Mouse (Mus musculus) embryonic facial prominence, embryonic 14.5 days (tissue): ENCODE results near the gene Sh3yl1. TPM values are rescaled to one million over a fixed set of nuclear protein-coding genes. Genes with fewer than 3 reads are reported as not detected.

Source experiments
- ATAC-seq: fragments of 200-750 bp; cut with Nextera tagmentation; 2 replicates; pipeline ENCODE4 v1.8.0; 2017; ENCODE audit warnings: low read depth, moderate number of reproducible peaks, moderate TSS enrichment
- DNase-seq: peaks from one replicate; pipeline ENCODE4 v3.0.0-alpha.2; 2015; ENCODE audit warnings: low spot score
- H3K27ac ChIP-seq: fragments of 300-500 bp; sonication (generic); replicated peaks from 2 replicates; pipeline ENCODE4 v1.5.1; 2014; ENCODE audit warnings: low read depth, mild to moderate bottlenecking, low read length, moderate library complexity
- H3K27me3 ChIP-seq: fragments of 300-500 bp; sonication (generic); replicated peaks from 2 replicates; pipeline ENCODE4 v1.6.1; 2014; ENCODE audit warnings: low read length; ENCODE audit not compliant: control insufficient read depth, insufficient read depth
- H3K36me3 ChIP-seq: fragments of 300-500 bp; sonication (generic); 2 replicates; pipeline ENCODE4 v1.6.1; 2014; ENCODE audit warnings: low read length, mixed read lengths; ENCODE audit not compliant: control insufficient read depth, insufficient read depth
- H3K4me1 ChIP-seq: fragments of 300-500 bp; sonication (generic); 2 replicates; pipeline ENCODE4 v1.6.1; 2014; ENCODE audit warnings: antibody characterized with exemption, low read length; ENCODE audit not compliant: control insufficient read depth, insufficient read depth
- H3K4me2 ChIP-seq: fragments of 300-500 bp; sonication (generic); 2 replicates; pipeline ENCODE4 v1.6.1; 2014; ENCODE audit warnings: low read depth, mild to moderate bottlenecking, low read length, moderate library complexity, mixed read lengths
- H3K4me3 ChIP-seq: fragments of 300-500 bp; sonication (generic); 2 replicates; pipeline ENCODE4 v1.5.1; 2014; ENCODE audit warnings: low read depth, mild to moderate bottlenecking, low read length
- H3K9ac ChIP-seq: fragments of 300-500 bp; sonication (generic); 2 replicates; pipeline ENCODE4 v1.6.1; 2014; ENCODE audit warnings: low read depth, mild to moderate bottlenecking, low read length, moderate library complexity, mixed read lengths
- H3K9me3 ChIP-seq: fragments of 300-500 bp; sonication (generic); 2 replicates; pipeline ENCODE4 v1.6.1; 2016; ENCODE audit warnings: low read length; ENCODE audit not compliant: control insufficient read depth
- WGBS: fragments of 180-500 bp; shearing (Covaris S2); extraction: QIAGEN DNeasy Blood & Tissue Kit; methylation state at CpG from one replicate; pipeline ENCODE4 v1.1.7; 2014; 5-methylcytosine and 5-hydroxymethylcytosine counted together
- polyA plus RNA-seq: library from polyadenylated mRNA; unstranded; fragments of >200 nt; fragmentation: Nextera tagmentation; extraction: Ambion mirVana; gene quantifications from 2 replicates; pipeline ENCODE4 v1.2.1, GENCODE M21; 2014

Gene Sh3yl1
- polyA plus RNA-seq, 1 experiment from 2014 or later = 9.9 TPM

- no peaks in the 10 kb centered on the region for H3K27me3 ChIP-seq
- WGBS = 24% methylated on average over 6 of the region's 6 CpGs
- ATAC-seq (no peak), DNase-seq (peak; percentile 26)
- H3K9me3 ChIP-seq = no peaks in the 10 kb centered on the region
- no peaks in the 10 kb centered on the region for H3K36me3 ChIP-seq
- no peak overlapping the region for H3K9ac ChIP-seq
- no peak overlapping the region for H3K4me2 ChIP-seq
- no peak overlapping the region for H3K27ac ChIP-seq
- no peaks in the 10 kb centered on the region for H3K4me1 ChIP-seq
- no peak overlapping the region for H3K4me3 ChIP-seq
Observed at GRCm38 (mm10) chr12:31008171-31008570, 96.7 kb downstream of the Sh3yl1 start.

Other genes starting within 250 kb of the Sh3yl1 start
- 4.6 and 5.6 TPM in 2 replicates for gene Alkal2, start 27.3 kb upstream of the Sh3yl1 start, polyA plus RNA-seq
- 145 and 153 TPM in 2 replicates for gene Acp1, start 79 bp upstream of the Sh3yl1 start, polyA plus RNA-seq
- gene Fam110c, start 162.2 kb downstream of the Sh3yl1 start, polyA plus RNA-seq = 0.63 and 0.67 TPM in 2 replicates